Mouse (Mus musculus) right cerebral cortex, adult 18-20 months (tissue): ENCODE data around the gene Gpr87.

Experiments used
- DNase-seq: peaks from one replicate; pipeline ENCODE4 v3.0.0; 2022; ENCODE audit warnings: mixed read lengths

Gene Gpr87

DNA sequence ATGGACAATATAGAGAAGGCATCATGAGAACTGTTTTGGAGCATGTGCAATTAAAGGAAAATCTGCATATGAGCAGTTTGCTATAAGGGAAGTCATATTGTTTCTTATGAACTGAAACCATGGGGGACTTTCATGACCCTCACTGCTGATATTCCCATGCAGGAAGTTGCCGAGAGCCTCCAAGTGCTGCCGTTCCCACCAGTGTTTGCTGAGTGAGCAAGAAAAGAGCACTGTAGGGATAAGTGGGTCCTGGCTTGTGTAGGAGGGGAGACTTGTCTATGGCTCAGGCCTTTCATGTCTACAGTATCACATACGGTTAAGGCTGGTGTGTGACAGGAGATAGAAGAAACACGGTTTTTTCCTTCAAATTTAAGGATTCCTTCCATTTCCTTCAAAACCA is 9.2 kb downstream of the Gpr87 start:
- DNase-seq, result no peak

DNA sequence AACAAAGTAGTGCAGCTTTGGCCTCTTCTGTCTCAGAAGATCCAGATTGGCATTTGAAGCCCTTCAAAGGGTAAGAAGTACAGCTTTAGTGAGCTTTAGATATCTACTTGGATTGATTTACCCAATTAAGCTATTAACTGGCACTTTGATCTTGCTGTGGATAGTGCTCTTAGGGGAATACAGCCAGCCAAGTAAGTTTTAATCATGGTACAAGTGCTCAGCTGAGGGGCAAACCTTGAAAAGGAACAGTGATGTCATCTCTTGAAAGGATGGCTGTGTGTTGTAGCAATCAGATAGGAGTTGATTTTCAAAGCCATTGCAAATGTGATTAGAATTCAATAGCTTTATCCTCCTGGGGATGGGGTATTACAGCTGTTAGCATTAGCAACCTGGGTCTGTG is 12.8 kb downstream of the Gpr87 start:
- DNase-seq, result no peak

DNA sequence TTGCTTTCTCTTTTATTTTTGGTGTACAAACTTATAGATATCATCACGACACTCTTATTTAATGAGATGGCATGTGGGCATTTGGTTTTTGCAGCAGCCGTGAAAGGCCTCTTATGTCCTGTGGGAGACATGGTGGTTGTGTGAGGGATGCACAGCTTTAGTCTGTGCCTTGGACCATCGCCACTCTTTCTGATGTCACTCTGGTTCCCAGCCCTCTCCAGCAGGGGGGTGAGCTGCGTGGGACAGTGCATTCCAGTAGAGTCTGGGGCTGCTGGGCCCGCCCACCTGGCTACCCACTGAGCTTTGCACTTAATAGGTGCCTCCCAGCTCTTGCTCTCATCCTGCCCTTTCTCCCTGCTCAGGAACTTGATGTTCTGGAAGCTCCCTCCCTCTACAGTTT is 13.8 kb downstream of the Gpr87 start:
- no peak for DNase-seq

DNA sequence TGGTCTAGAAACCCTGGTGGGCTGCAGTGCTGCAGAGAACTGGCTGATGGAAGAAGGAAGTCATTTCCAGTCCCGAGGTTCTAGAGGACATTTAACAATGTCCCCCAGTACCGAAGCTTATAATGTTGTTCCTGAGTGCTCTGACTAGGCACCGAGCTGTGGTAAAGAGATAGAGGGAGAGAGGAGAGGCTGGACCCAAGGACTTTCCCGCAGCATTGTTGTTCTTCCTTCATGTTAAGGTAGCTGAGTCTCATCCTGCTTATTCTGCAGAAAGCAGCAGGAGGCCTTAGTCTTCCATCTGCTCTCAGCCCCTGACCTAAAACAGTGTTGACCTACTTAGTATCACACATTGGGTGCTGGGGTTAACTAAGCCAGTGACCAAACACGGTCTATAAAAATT is 18.0 kb downstream of the Gpr87 start:
- DNase-seq, result no peak

DNA sequence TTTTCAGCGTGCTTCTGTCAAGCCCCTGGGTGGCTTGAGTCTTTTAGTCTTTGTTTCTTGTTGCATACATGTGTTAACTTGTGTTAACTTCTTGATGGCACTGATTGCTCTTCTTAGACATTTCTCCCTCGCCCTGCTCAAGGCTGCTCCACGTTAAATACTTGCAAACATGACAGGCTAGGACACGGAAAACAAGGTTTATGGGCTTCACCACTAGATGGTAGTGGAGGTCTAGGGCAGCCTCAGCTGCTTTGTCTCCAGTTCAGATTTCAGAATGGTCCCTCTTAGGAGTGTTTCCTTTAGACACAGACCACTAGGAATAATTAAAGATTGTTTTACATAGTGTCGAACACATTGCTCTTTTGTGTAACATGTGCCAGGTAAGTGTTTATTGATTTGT is 19.7 kb downstream of the Gpr87 start:
- DNase-seq, result peak; percentile 27

DNA sequence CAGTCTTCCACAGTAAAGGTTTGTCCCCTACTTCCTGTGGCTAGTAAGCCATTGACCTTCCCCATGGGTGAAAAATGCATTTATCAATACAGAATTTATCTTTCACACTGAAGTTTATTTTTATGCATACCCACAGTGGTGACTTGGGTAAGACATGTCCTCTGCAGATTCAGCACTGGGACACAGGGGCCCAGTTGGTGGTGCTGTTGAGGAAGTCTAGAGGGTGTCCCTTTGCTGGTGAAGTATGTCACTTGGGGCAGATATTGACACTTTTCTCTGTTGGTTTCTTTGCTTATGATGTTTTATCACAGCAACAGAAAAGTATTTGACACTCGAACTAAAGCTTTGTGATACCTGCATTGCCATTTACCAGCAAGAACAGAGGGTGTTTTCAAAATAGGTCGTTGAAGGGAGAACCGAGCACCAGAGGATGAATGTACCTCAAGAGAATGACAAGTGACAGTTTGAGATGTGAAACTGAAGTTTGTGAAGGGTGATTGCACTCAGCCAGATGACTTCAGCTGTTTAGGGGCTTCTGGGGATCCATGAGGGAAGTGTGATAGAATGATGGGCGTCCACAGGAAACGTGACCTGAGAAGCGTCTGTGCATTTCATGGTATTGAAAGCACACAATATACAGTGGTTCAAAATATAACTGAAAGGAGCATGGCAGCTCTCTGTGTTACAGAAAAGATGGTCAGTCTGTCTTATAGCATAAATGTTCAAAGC is 20.3 kb downstream of the Gpr87 start:
- no peak for DNase-seq

DNA sequence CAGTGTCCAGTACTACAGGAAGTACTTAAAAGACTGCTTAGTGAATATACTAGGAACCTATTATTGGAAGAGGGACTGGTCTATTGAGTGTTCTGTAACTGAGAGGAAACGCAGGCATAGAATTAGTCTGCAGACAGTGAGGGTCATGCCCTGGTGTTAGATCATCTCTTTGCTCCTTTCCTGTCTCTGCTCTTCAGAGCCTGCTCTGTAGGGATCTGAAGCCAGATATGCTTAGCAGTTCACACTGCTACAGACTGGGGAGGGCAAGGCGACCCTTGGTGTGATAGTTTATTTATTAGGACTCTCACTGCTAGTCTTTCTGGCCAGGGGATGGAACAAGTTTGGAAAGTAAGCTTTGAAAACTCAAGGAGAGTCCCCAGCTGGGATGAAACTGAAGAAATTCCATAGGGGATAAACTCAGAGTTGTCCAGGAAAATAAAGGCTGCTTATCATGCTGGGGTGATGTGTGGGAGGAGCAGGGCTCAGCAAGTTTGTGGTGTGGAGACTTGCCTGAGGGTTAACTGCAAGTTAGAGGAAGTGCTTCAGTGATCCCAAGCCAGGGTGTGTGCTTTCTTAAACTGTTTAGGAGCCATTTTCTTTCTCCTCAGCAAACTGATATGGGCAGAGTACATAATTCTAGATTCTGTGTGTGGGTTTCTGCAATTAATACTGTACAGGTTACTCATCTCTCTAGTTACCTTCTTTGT is 24.8 kb downstream of the Gpr87 start:
- no peak for DNase-seq

DNA sequence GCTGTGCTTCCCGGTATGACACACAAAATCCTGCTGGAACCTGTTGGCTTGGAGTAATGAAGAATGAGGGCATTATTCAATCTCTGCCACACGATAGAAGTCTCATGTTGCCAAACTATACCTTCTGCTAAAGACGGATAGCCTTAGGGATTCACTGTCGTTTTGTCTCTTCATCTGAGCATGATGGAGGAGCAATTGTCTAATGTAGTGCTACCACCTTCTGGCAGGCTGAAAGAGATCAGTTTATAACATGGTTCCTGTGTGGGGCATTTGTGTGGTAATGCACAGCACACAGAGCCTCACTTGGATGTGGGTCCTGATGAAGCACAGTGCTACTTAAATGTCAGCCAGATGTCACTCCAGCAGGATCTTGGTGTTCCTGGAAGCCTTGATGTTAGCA is 25.7 kb downstream of the Gpr87 start:
- DNase-seq, result no peak

DNA sequence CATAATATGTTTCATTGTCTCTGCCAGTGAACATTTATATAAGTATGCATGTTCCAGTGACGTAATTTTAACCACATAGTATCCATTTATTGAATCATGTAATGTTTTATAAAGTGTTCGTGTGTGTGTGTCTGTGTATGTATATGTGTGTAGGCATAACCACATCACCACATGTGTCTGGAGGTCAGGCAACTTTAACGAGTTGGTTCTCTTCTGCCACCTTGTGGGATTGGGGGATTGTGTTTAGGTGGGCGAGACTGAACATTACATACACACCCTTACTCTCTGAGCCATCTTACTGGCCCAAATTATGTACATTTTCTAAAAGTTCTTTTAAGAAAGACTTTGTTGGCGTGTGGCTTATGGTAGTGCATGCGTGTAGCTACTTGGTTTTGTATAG is 26.4 kb downstream of the Gpr87 start:
- no peak for DNase-seq

DNA sequence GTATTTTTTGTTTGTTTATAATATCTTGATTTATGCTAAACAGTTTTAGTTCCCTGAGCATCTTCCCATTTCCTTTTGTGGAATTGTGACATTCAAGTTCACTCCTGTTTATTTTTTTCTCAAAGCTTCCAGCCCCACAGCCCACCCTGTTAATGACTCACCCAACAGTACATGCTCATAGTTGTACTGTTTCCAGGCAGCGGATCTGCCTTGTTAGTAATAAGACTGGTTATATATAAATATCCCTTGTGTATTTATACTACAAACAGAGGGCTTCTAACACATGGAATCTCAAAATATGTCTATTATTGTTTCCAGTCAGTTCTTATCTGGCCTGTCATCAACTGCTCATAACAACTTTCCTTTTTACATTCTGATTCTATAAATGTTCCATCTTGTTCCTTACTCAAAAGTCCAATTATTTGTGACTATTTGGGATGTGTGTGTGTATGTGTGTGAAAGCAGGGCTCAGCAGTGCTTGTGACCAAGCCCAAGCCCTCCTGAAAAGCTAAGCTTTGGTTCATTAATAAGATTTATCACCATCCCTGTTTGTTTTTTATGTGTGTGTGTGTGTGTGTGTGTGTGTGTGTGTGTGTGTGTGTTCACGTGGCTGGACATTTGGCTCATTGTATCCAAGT is 27.4 kb downstream of the Gpr87 start:
- no peak for DNase-seq

DNA sequence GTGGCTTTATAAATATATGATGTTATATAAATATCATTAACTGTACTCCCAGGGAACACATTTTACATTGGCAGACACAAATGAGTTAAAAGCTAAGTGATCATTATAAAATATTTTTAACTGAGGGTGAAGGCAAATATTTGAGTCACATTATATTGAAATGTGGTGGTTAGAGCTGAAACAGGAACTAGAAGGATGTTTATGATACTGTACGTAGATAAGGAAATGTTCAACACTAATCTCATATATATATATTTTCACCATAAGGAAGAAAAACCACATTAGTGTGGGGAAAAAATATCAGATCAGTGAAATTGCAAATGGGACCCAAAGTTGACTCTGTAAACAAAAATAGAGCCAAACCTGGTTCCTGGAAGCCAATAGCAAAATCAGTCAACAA is 34.4 kb downstream of the Gpr87 start:
- no peak for DNase-seq

DNA sequence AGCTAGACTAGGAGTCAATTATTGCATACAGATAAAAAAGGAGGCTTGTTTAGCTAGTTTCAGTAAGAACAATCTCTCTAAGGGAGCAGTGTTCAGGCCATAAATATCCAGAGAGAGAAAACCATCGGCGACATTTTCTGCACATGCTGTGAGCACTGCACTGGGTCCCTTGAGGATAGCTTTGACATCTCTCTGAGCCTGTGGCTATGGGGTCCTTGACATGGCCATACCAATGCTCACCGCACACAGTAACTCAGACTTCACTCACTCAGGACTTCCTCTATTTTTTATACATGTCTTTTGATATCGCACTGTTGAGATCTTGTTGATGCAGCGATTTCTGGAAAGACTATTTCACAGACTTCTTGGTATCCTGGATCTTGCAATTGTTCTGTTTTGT is 37.9 kb downstream of the Gpr87 start:
- DNase-seq, result no peak

DNA sequence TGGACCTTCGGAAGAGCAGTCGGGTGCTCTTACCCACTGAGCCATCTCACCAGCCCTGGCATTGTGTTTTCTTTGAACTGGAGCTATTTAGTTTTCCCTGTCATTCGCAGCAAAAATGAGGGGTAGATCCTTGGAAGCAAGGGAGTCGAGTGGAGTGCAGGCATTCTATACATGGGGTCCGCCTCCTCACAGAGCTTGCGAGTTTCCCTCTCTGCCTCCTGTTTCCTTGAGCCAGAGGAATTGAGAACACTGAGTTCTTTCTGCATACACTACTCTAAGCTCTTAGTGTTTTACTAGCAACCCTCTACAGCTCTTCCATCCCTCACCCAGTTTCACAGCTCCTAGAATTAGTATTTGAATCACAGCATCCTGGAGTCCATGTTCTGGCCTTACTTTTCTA is 39.5 kb downstream of the Gpr87 start:
- peak; percentile 61 for DNase-seq

DNA sequence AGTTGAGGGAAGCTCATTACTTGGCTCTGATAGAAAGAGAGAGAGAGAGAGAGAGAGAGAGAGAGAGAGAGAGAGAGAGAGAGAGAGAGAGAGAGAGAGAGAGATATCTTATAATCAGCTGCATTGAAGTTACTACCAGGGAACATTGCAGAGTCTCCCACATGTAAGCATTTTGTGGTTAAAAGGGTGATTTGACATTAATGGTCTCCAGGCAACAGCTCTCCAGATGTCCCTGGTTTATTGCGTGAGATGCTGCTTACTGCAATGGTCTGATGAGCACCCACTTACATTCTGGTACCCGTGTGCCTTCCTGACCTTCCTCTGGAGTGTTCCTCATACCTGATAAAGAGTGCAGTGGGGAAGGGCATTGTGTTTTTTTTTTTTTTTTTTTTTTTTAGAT is 40.0 kb downstream of the Gpr87 start:
- DNase-seq, result no peak

DNA sequence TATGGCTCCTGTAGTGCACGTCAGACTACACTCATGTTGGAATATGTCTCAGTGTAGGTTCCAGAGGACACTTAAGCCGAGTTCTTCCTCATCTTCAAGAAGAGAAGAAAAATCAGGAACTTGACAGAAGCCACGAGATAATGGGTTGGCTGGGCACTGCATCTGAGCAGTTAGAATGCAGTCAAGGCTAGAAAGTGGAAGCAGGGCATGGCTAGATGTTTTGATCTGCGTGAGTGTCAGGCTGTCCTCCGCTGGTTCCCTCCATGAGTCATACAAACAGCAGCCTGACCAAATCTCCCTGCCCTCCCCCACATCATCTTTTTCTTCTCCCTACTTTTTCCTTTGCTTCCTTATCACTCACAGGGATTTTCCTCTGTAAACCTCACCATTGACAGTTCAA is 41.5 kb downstream of the Gpr87 start, which contains the start of gene P2ry14:
P2ry14 (minus strand) TSS at position 195 of the 400 bp plus-strand sequence.
- no peak for DNase-seq

DNA sequence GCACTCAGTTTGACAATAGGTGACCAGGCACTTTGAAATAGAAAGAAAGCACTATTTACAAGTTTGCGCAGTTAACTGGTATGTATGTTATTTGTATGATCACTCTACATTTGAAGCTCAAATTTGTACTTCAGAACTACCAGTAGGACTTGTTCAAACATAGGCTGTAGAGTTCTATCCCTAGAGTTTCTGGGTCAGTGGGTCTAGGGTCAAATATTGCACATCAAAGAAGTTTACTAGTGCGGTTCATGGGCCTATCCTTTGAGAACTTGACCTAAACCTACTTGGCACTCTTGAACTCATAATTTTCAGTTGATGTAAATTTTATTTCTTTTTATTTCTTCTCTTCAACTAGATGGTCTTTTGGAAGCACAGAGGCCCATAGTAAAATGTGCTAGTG is 44.3 kb downstream of the Gpr87 start:
- no peak for DNase-seq

DNA sequence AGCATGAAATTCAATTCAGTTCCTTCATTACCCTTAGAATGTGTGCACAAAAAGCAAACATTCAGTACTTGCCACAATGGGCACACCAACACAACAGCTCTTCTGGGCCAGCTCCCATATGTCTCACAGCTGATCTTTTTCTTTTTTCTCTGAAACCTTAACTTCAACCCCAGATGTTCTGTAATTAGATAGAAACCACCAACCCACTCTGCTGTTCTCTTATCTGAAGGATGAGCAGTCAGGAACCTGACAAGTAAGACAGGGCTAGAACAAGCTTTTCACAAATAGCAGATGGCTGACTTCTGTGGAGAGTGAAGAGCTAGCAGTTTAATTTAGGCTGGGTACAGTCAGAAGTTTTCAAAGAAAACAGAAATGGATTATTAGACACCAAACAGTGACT is 45.3 kb downstream of the Gpr87 start:
- DNase-seq, result peak; percentile 16

DNA sequence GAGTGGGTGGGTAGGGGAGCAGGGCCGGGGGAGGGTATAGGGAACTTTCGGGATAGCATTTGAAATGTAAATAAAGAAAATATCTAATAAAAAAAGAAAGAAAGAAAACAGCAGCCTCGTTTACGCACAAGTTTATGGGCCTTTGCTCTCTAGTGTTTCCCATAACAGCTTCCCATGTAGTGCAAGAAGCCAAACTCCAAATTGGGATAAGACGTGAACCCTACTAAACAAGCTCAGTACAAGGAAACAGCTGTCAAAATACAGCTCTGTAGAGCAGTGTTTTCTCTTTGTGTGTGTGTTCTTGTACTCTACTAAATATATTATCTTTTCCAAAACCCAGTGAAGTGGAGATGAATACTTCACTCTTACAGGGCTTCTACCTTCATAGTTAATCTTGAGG is 49.7 kb downstream of the Gpr87 start:
- no peak for DNase-seq

DNA sequence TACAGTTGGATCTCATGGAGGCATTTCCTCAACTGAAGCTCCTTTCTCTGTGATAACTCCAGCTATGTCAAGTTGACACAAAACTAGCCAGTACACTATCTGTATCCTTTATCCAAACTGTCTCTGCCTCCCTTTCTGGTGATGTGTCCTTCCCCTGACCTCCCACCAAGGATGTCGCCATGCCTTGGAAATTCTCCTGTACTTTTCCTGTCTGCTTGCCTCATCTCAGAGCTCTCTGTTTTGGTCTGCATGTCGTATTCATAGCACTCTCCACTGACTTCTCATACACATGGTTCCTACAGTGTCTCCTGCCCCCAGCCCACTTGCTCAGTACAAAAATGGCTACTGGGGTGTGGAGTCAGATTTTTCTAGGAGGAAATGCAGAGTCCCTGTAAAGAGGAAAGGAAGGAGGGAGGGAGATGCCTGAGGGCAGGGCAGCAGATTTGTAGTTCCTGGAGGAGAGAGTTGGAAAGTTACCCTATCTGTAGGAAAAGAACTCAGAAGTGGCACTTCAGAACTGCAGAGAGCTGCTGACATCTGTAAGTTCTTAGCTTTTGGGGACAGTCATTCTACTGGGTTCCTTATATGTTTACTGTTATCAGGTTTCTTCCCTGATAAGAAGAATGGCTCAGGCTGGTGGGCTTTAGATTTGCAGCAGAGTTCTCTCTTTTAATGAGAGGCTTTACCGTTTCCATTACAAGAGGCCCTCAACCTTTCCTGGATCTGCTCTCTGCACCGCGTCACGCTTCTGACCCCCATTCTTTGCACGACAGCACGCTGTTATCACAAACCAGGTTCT is 53.2 kb downstream of the Gpr87 start:
- DNase-seq, result no peak

DNA sequence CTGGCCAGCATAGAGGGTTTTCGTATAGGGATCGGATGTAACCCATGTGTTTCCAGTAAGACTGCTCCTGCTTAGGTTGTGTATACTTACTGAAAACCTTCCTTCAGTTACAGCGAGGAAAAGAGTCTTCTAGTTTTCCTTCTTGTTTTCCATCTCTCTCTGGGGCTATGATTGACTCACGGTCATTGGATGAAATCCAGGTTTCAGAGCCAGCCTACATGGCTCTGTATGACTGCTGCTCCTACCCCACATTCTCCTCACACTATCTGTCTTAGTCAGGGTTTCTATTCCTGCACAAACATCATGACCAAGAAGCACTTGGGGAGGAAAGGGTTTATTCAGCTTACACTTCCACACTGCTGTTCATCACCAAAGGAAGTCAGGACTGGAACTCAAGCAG is 54.0 kb downstream of the Gpr87 start:
- peak; percentile 40 for DNase-seq

DNA sequence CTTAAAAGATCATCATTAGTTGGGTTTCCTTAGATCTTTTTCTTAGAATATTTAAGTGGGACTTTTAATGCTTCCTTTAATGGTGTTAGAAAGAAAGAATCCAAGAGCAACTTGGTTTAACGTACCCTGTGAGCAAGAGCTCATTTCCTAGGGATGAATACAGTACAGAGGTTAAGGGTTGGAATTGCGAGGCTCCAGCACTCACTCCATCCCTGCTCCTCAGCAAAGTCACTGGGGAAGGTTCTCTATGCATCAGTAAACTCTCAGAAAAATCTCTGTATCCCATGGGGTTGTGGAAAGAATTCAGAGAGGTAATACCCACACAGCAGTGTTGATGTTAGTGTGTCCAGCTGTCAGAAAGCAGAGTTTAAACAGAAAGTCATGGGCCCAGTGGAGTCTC is 54.8 kb downstream of the Gpr87 start:
- no peak for DNase-seq

DNA sequence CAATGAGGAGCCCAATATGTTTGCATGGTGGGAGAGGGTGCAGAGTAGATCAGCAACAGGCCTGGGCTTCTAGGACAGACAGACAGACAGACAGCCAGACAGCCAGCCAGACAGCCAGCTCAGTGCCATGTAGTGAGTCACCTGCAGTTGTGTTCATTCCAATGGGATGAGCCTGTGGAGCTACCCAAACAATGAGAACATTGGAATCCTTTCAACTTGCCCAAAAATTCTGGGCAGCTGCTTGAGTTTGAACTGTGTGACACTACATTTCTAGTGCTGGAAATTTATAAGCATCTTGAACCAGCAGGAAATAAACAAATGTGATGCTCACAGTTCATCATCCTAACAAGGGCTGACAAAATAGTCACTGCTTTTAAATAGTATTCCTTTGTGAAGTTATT is 55.3 kb downstream of the Gpr87 start:
- no peak for DNase-seq

DNA sequence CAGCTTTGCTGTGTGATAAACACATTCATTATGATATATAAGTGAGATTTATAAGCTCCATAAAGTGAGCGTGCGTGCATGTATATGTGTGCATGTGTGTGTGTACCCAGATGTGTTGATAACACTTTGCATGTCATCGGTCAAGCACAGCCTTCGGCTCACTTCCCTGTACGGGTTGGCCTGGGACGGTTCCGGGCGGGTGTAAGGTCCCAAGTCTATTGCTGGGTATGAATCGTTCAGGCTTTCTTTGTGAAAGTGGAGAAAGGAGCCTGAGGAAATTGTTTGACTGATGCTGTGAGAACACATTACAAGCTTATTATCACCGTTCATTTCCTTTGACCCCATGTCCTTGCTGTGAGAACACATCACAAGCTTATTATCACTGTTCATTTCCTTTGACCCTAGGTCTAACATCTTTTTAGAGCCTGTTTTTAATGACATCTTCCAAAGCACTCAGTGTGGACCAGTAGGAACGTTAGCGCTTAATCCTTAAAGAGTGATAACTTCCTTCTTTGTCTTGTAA is 55.9 kb downstream of the Gpr87 start:
- no peak for DNase-seq
